Mouse (Mus musculus) right cerebral cortex, postnatal 14 days (tissue): ENCODE measurements around the gene Prepl.

ENCODE experiments used
- DNase-seq: peaks from one replicate; pipeline ENCODE4 v3.0.0; 2022

The Prepl gene

DNA sequence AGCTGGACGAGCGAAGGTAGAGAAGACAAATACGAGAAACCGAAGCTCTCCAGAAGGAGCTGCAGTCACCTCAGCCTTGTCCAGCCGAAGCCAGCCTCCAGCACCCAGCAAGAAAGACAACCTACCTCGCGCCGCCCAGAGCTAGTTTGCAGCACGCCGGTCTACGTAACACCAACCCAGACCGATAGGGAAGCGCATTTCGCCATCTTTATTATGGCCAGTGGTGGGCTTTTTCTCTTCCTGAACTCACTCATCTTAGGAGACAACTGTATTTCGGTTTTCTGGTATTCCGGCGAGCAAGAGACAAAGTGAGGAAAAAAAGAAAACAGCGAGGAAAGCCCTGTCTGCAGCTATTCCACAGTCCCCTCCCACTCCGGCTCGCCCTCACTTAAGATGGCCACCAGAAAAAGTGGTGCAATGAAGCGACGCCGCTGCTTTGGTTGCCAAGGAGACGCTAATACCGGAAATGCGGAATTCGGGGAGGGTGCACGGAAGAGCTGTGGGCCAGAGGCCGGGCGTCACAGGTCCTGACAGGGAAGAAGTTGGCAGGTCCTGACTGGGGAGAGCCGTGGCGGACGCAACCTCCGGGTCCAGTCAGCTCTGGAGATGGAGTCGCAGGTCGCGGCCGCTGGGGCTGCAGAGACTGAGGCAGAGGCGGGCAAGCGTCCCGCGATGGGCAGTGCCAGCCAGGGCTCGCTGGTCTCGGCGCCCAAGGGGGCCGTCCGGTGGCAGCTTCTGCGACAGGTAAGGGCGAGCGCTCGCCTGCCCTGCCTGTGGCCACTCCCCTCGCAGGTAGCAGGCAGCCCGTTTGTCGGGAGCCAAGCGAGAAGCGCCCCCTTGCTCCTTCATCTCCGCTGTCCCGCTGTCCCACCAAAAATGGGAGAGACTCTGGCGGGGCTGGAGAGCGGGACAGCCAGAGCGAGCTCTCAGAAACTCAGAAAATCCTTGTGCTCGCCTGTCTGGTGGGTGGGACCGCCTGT is at the start of gene Prepl, which contains the start of gene Camkmt:
TSS of gene Prepl (minus strand) at position 122 of the 980 bp plus-strand sequence.
TSS of gene Camkmt (plus strand) at position 433 of the 980 bp plus-strand sequence.
- peak; percentile 92 for DNase-seq

DNA sequence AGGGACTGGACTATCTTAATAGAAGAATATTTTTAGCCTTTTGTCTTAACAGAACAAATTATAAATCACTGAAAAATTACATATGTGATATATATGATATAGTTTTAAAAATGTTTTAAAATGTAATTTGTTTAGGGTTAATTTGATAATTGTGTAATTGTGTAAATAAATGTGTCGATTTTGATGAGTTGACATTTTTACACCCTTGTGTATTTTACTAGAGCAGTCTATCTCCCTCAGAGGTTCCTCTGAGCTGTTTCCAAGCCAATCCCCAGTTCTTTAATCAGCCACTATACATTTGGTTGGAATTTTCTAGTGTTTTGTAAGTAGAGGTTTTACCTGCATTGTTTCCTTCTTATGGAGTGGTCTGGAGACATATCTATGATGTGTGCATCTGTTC is 48.4 kb upstream of the Prepl start:
- DNase-seq: no peak

DNA sequence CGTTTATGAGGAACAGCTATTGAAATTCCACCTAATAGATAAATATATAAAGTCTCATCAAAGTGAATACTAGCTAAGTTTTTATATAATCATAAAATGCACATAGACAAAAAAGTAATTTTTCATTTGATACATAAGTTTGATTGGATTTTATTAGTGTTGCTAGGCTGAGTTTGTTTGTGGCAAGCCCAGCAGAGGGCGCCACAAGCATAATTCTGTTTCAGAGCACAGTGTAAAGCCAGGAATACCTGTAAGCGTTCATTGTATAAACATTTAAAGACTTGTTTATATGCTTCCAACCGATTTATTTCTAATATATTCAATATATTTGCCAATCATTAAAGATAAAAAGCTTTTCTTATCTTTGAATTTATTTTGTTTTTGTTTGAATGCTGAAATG is 26.6 kb upstream of the Prepl start:
- peak; percentile 75 for DNase-seq

GRCm38 (mm10) chr17:85113441-85113840 is 23.4 kb upstream of the Prepl start:
- no peak for DNase-seq

DNA sequence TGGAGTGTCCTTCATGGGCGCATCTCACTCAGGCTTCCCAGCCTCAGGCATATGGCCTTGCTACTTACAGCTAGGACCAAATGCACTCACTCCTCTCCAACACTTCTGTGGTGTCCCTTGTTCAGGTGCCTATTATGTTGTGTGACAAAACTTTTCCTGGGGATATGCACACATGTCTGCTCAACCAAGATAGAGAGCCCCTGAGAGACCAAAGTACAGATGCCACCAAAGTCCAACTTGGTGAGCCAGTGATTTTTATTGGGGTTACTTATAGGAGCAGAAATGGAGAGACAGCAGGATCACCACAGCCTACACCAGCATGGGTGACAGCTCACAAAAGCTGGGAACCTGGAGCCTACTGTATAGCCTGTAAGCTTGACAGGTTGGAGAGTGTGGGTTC is 20.6 kb upstream of the Prepl start:
- no peak for DNase-seq

GRCm38 (mm10) chr17:85103310-85103709 is 13.3 kb upstream of the Prepl start:
- no peak for DNase-seq

GRCm38 (mm10) chr17:85101751-85102150 is 11.7 kb upstream of the Prepl start:
- no peak for DNase-seq

DNA sequence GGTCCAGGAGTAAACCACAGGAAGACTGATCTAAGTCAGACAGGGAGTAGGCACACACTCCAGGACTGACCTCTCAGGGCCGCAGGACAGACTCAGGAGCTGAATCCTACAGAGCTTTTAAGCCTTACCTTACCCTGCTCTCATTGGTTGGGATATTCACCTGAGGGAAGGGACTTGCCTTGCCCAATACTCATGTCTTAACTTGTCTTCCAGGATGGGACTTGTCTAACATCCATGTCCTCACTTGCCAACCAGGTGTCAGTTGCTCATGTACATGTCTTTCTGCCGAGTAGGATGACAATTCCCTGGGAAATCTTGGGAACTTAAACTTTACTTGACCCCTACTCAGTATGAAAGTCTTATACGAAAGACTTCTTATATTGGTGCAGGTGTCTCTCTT is 10.2 kb upstream of the Prepl start:
- no peak for DNase-seq

DNA sequence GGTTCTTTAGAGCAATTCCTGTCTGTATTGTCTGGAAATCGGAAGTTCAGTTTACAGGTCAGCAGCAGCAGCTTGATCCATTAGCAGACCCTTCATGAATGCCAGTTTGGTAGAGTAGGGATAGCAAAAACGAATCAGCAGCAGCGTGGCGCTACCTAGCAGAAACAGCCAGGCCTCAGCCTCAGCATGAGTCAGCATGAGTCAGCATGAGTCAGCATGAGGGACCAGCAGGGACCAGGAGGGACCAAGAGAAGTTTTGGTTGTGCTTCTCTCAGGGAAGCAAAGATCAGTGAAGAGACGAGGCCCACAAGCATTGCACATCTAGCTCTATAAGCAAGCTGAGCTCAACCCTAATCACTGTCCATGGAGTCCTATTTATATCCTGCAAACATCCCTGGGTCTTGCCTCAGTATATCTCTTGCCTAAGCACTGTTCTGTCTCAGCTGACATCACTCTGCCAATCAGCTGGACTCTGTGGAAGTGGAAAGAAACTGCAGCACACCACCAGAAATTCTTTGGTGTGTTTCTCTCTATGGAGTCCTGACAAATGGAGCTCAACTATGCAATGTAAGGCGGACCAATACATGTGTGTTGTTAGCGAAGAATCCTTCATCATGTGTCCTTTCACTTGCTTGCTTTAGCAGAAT is 8.8 kb upstream of the Prepl start:
- no peak for DNase-seq

GRCm38 (mm10) chr17:85096396-85096795 is 6.4 kb upstream of the Prepl start:
- no peak for DNase-seq

GRCm38 (mm10) chr17:85091762-85092161 is 1.7 kb upstream of the Prepl start:
- no peak for DNase-seq

DNA sequence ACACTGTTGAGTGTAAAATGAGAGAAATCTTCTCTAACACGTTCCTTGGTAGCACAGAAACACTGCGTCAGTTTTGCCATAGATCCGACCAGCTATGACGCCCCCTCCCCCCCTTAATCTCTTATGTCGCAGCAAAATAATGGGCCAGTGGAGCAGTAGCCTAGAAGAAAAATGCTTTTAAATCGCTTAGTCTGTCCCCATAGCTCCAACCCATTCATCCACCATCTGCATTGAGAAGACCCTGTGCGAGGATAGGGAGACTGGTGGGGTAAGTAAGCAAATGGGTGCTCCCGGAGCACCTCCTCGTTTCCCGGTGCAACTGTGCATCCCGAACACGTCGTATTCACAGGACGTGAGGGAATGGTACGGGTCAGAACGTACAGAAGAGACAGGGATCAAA is 420 bp downstream of the Prepl start:
- no peak for DNase-seq

- no peak for DNase-seq
Observed at GRCm38 (mm10) chr17:85089011-85089410, 1.0 kb downstream of the Prepl start.

DNA sequence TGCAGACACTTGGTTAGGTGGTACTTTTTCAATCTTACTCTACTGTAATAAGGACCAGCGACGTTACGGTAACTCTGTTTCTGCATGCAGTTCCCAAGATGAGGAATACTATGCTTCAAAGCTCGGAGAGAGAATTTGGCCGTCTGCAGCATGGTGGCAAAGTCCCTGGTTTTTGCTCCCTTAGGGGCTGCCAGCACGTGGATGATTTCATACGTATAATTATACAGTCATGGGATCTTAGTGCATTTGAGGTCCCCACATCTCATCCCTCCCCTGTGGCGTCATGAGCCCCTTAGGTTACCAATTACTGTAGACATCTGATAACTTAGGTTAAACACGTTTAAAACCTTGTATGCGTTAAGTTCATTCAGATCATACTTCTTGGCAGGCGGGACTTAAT is 1.6 kb downstream of the Prepl start:
- DNase-seq: no peak

DNA sequence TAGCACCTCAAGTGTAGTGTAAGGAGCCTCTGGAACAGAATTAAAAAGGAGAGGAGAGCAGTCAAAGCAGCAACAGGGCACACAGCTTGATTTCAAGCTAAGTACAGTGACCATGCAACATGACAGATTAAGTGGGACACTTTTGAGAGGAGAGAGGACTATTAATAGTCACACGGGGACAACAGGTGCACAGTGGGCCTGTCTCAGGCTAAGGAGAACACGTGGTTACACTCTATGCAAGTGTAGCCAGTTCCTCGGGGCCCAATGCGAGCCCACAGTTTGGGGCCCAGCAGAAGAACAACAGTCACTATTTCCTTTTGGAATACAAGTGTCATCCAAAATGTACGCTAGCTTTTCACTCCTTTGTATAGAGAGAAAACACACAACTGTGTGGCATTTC is 2.5 kb downstream of the Prepl start:
- no peak for DNase-seq

DNA sequence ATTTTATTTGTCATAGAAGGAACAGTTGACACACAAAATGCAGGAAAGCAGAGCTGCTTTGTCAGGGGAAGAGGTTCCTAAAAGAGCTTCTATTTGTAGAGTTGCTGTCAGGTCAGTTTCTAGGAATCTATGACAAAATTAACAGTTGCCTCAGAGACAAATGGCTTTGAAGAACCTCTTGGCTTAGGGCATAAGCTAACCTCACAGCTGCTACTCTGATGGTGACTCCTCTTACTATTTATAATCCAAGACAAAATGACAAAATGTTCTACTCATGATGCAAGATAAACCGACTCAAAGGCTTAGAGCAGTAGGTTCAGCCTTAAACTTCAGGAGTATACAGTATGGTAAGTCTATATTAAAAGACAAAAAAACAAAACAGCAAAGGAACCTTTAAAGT is 3.5 kb downstream of the Prepl start:
- no peak for DNase-seq

DNA sequence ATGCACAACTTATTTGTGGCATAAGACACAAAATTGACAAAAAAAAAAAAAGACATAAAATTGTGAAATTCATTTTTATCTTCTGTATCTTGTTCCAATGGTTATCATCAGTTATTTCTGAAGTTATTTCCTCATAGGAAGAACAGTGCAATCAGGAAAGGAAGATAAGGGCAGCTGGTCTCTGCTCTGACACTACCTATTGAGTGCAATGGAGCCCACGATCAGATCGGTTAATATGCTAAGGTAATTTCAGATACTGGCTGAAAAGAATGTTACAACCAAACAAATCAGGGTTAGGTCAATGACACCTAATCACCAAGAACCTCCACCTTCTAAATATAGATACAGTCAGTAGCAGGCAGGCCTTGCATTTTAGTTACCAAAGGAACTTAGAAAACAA is 4.7 kb downstream of the Prepl start:
- DNase-seq: no peak

GRCm38 (mm10) chr17:85080781-85081180 is 9.3 kb downstream of the Prepl start:
- DNase-seq: no peak

GRCm38 (mm10) chr17:85079276-85079675 is 10.8 kb downstream of the Prepl start:
- DNase-seq: no peak

- DNase-seq: no peak
Observed at GRCm38 (mm10) chr17:85074083-85074482, 16.0 kb downstream of the Prepl start.

DNA sequence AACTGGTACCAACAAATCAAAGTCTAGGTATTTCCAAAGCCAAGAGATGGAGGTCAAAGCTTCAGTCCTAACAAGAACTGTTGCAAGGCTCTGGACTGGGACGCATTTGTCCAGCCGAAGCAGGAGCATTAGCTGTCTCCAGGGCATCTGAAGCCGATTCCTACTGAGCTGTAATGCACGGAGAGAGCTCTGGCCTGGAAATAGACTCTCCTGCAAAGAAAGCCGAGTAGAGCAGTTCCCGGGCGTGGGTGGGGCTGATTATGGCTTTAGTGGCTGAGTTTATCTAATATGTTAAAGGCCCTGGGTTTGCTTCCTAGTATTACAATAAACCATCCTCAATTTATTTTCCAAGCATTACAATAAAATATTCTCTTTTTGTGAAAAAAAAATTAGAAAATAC is 16.8 kb downstream of the Prepl start:
- DNase-seq: no peak

- DNase-seq: no peak
Observed at GRCm38 (mm10) chr17:85072383-85072782, 17.7 kb downstream of the Prepl start.

DNA sequence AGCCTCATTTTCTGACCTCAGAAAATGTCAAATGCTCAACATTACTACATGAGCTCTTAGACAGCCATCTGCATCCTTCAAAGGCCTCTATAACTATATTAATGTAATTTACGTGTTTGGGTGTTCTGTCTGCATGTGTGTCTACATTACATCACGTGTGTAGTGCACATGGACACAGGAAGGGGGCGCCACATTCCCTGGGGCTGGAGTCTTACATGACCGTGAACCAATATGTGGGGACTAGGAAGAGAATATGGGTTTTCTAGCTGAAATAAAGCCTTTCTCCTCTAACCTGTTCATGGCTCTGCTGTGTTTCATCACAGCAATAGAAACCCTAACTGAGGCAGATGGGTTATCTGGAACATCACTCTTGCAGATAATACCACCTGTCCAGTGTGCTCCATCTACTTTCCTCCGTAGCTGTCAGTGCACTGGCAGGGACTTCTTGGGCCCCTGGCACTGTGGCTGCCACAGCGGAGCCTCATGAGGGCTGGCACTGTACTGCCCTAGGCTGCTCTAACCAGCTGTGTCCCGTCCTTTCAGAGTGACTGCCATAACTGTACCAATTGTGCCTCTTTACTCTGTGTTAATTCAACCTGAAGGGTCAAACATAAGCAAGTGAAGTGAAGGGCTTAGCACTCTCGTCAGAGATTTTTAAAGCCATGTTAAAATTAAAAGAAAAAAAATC is 18.8 kb downstream of the Prepl start:
- DNase-seq: peak; percentile 39

- DNase-seq: no peak
Observed at GRCm38 (mm10) chr17:85070658-85071057, 19.4 kb downstream of the Prepl start.
